Mouse (Mus musculus) adrenal gland, postnatal 10 days (tissue): ENCODE data around the gene Pde3a. TPM values are rescaled to one million over a fixed set of nuclear protein-coding genes. Genes with fewer than 3 reads are reported as not detected.
A peak's percentile ranks its signal among the peaks of the same experiment; 100 is the strongest.
"Not testable (repeated sequence)": the region's sequence is repeated elsewhere in the genome, so short reads cannot be mapped to it uniquely, and the experiment has no call there.

Source experiments
- DNase-seq: peaks from one replicate; pipeline ENCODE4 v3.0.0; 2021; ENCODE audit warnings: mixed read lengths
- total RNA-seq, 2 experiments: library from RNA; stranded (reverse); gene quantifications; 2 replicates each; pipeline ENCODE4 v1.2.3; 2021

Pde3a gene
- total RNA-seq, 2 experiments from 2014 or later, result 15.7 to 17.8 TPM

DNA sequence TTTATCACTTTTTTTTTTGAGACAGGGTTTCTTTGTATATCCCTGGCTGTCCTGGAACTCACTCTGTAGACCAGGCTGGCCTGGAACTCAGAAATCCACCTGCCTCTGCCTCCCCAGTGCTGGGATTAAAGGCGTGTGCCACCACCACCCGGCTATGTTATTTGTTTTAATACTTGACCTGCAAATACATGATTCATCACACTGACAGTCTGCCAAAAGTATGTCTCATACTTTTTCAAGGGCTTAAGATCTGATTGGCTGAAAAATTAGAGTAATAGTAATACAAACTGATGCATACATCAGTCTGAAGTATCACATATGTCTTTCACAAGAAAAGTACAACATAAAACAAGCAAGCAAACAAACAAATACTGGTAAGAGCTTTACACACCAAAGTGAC lies 78.1 kb downstream of the Pde3a start:
- DNase-seq, result not testable (repeated sequence)

DNA sequence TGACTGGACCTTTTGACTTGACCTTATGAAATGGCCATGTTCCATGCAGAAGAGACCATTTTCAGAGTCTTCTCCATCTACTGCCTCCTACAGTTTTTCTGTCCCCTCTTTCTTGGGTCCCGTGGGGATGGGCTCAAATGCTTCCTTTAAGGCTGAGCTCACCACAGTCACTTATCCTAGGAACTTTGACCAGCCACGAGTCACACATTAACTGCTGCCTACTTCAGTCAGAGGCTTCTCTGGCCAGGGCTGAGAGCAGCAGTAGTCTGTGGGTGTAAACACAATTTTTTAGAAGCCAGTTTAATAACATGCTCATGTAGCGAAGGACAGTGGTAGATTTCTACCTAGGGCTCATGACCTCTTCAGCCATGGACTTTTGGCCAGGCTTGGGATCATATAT lies 79.0 kb downstream of the Pde3a start:
- DNase-seq, result no peak

DNA sequence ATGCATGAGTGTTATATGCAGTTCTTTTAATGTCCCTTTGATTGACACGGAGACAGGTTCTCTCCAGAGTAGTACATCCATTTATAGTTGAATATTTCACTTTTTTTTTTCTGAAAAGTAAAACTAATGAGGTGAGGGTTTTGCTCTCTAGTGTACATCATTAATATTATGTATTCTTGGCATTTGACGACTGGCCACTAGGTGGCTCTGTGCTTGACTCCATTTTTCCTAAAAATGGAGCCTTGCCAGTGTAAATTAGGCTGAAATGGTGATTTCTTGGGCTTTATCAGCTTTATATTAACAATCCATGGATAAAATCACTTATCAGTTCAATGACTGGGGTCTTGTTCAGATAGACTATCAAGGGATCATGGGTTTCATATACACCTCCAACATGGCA lies 82.4 kb downstream of the Pde3a start:
- DNase-seq, result no peak

DNA sequence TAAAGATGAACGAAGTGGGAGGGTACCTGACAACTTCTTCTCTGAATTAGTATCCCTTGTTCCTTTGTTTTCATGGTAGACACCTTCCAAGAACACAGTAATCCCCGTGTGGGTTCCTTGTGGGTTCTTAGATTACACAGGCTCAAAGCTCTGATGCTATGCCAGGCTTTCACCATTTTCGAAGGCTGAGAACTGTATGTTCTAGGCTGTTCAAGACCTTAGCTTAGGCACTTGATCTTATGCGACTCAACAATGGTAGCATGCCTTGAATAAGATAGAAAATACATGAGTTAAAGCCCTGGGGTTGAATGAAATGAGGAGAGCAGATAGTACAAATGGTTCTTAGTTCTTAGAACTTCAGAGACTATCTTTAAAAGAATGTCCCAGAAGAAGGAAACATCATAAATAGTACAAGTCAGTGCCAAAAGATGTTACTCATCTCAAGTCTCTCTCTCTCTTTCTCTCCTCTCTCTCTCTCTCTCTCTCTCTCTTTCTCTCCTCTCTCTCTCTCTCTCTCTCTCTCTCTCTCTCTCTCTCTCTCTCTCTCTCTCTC lies 83.6 kb downstream of the Pde3a start:
- no peak for DNase-seq

DNA sequence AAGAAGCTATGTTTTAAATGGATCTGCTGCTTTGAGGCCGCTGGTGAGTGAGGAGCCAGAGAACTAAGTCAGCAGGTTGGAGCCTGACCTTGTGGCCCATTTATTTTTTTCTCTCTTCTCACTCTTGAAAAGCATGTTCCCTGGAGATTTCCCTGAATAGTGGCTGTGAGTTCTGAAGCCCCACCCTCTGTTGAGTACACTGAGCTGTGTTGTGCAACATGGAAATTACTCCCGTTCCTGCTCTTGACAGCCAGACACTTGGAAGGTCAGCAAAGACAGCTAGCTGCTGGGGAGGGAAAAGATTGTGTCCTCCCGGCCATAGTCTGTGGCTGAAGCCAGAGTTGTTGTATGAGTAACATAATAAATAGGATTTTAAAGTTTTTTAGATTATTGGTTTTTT lies 84.2 kb downstream of the Pde3a start:
- peak; percentile 74 for DNase-seq

DNA sequence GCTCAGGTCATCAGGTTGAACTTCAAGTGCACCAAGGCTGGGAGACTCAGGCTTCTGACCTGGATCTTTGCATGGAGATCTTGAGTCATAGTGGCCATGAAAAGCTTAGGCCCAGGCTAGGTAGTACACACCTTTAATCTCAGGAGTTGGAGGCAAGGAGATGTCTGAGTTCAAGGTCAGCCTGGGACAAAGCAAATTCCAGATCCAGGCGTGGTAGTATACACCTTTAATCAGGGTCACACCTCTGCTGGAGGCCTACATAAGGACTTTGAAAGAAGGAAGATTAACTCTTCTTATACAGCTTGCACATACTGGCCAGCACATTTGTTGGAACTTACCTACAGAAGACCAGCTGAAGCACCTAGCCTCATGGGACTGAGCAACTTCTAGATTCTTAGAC lies 86.8 kb downstream of the Pde3a start:
- no peak for DNase-seq

DNA sequence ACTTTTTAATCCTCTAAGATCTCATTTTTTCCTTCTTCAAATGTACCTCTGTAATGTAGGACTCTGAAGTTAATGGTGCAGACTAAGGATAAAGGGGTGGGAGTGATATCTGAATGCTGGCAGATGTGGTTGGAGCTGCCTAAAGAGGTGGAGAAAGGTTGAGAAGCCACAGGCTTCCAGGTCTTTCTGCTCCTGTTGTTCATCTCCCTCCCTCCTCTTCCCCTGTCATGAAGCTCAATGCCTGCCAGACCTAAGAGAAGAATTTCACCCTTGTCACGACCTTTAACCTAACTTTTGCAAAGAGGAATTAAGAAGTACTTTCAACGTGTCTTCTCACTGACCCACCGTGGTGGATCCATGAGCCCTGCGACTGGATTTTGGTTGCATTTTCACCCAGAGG lies 87.4 kb downstream of the Pde3a start:
- no peak for DNase-seq

DNA sequence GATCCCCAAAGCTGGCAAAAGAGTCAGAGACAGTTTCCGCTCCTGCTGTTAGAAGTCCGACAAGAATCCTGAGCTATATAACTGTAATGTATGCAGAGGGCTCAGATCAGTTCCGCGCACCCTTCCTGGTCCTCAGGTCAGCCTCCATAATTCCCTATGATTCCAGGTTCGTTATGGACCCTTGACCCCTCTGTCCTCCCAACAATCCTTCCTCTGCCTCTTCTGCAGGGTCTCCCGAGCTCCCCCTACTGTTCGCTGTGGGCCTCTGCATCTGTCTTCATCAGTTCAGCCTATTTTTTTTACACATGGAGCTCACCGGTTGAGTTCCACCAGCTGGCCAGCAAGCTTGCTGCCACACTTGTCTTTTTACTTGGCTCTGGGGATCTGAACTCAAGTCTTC lies 88.6 kb downstream of the Pde3a start:
- peak; percentile 35 for DNase-seq

DNA sequence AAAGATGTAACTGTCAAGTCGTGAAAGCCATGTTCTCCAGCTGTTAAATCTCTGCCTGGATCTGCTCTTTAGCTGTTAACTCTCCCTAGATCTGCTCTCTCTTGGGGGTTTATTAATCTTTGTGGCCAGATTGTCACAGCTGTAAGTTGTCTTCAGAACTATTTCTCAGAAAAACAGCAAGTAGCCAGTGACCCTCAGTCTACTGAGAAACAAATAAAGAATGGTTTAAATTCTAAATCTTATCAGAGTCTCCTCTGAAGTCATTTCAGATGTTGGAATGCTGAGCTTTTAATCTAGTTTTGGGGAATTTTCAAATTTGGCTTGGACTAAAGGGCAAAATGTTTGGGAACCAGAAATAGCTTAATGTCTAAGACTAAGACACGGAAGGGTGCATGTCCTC lies 92.3 kb downstream of the Pde3a start:
- DNase-seq, result no peak

DNA sequence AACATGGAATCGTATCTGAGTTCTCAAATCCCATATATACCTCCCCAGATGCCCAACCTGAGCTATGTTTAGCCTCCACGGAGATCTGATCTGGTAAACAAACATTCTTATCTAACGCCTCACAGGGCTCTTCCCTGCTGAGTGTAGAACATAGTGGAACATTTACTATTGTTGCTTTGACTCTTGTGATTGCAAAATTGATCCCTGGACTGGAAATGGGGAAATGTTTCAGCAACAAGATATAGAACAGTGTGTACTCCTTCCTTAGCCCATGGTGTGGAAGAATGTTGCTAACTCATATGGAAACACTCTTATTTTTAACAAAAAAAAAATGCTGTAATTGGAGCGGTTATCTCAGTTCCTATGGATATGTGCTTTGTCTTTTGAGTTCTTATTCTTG lies 98.8 kb downstream of the Pde3a start:
- no peak for DNase-seq

DNA sequence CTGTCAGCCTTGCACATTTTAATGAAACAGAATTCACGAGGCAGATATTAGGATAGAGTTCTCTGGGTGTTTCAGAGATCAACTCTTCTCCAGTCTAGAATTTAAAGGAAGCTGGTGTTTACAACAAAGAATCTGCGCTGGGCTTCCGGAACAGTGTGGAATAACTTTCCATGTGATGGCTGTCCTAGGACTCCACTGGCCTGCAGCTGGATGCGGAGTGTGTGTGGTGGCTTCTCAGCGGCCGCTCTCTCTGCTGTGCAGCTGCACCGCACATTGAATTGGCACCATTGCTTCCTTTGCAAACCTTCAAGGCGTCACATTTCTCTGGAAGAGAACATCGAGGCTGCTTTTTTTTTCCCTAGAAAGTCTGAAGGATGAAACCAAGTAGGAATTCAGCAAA lies 99.5 kb downstream of the Pde3a start:
- DNase-seq, result no peak

DNA sequence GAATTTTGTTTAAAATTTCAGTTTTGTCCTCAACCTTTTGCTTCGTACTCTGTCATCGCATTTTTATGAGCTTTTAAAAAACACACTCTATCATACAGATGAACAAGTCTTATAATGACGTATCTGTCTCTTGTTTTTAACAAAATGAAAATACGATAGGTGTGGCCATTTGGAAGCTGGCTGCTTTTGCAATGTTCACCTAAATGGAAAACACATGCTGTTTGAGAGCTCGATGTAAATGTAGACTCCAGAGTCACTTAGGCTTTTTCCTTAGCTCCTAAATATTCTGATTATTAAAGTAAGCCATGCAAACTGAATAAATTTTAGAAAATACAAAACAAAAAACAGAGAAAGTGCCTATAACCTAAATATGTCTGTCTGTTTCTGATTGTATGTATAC lies 101.2 kb downstream of the Pde3a start:
- no peak for DNase-seq

DNA sequence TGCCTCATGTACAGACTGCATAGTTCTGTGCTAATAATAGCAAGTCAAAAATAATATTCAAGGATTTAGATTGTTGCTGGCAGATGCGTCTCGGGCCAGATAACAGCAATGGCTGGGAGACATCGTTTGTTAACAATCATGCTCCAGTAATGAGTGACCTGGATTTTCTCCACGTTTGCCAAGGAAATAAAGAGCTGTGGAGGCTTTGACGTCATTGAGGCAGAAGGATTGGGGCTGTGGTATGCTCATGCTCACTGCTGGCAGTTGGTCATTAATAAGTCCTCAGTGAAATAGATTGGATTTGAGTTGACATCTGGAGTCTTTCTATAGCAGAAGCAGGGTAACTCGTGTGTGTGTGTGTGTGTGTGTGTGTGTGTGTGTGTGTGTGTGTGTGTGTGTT lies 103.2 kb downstream of the Pde3a start:
- DNase-seq, result no peak

DNA sequence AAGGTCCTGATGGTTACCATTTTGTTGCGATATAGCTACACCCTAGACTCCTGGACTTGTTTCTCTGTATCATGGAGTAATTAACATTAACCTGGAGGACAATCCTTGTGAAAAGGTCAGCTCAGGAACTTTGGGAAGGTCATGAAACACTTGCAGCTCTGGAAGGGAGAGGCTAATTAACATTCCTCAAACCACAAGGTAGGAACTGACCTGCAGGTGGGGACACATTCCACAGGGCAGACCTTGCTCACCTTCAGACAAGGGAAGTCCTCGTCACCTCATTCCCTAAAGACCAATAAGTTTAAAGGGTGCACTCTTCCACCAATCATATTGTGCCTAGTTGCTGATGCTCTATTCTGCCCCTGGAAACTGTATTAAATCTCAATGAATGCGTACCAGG lies 114.6 kb downstream of the Pde3a start:
- DNase-seq, result no peak

DNA sequence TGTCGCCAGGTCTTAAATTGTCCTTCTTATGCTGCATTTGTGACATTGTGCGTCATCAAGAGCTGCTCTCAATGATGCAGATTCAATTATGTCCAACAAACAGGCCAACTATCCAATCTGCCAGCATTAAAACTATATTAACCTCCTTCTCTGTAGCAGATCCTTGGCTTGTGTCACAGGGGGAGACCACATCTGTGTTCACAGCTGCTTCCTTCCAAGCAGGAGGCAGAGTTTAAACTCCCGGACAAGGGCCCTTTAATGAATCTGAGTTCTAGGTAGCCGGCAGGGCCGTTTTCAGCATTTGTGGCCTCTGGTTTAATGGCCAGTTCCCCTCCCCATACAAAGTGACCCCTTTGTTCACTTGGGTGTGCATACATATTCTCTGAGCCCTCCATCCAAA lies 118.0 kb downstream of the Pde3a start:
- no peak for DNase-seq

DNA sequence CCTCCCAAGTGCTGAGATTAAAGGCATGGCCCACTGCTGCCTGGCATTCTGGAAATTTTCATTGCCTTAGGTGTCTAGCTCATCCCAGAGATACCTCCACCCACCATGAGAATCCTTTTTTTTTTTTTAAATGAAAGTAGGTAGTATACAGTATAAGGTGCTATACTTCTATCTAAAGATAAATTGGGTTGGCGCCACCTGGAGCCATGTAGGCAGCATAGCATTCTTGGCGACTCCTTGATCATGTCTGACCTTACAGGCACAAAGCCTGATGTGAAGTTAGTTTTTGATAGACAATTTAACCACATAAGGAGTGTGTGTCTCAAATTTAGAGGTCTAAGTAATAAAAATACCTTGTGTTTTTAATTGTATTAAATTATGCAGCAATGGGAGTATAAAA lies 123.6 kb downstream of the Pde3a start:
- DNase-seq, result no peak

DNA sequence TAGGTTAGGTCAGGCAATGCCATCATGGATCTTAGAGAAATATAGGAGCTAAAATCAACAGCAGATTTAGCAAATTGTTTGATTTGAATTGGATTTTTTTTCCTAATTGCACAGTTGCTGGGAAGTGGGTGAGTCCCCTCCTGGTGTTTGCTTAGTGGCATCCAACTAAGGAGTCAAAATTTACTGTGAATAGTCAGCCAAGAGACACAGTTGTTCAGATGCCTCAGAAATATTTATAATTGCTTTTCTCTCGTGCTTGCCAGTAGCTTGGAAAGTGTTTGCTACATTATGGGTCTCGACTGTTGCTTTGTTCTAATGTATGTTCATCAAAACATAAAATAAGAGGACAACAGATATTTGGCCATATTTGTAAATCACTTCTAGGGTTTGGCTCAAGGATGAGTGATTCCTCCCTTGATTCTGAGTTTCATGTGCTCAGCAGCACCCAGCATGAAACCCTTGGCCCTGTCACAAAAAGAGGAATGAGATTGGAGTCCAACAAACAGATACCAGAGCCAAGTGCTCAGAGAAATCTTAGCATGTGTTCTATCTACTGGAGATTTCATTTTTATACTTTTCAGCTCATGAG lies 125.5 kb downstream of the Pde3a start:
- no peak for DNase-seq

DNA sequence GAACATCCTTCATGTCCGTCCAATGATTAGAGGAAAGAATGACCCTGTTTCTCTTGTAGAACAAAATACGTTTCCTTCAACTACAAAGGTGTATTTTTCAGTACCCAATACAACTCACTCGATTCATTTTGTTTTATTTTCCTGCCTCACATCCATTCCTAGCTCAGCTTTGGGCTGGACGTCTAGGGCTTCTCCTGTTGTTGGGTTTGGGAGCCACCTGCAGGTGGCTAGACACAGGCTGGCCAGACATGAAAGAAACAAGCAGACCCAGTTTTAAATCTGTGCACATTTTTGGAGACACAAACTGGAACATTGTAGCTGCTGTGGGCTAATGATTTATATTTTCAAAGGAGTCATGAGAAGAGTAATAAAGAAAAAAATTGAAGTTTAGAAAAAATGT lies 126.1 kb downstream of the Pde3a start:
- DNase-seq, result no peak

DNA sequence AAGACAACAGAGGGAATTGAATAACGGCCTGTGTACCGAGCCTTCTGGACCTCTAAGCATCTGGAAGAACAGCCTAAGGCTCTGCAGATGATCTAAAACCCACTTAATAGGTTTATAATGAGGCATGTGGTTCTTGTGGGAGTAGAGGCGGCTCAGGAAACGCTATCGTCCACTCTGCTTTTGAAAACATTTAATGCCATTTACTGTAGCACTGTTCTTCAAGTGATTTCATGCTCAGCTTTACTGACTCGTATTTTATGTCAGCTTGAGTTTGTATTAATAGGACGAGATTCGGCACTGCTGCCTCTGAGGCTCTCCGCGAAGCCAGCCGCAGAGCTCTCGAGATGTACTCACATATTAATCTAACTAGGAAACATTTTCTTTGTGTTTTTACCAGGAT lies 131.9 kb downstream of the Pde3a start:
- DNase-seq, result no peak

DNA sequence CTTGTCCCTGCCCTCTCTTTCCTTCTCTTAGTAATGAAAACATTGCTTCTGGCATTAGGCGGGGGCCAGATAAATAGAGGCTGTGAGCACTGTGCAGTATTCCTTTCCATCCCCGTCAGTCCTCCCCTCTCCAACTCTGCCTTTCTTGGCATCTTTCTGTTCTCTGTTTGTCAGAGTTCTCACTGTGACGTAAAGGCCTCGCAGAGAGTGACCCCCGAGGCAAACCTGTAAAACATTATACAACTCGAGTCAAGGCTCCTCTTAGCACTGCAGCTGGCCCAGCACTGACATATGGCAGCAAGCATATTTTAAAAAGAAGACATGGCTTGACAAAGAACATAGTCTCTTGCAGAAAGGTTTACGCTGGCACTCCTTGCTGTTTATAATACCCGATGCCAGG lies 132.4 kb downstream of the Pde3a start:
- no peak for DNase-seq

DNA sequence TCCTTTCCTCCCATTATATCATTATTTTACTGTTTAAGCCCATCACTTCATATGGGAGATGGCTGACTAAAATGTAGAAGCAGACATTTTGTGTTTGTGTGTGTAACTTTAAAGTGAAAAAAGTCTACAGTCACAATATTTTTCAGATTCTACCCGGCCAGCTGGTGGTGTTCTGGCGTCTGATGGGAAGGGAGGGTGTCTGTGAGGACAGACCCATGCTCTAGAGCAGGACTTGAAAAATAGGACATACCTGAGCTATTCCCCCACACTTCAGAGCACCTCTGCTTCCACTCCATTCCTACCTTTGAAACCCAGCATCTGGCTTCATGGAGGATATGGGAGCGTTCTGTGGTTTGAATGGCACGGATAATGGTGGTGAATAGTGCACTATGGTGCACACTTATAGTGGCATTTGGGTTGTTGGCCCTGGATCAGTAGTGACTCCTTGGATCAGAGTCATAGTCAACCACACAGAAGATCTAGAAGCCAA lies 132.9 kb downstream of the Pde3a start:
- DNase-seq, result no peak

DNA sequence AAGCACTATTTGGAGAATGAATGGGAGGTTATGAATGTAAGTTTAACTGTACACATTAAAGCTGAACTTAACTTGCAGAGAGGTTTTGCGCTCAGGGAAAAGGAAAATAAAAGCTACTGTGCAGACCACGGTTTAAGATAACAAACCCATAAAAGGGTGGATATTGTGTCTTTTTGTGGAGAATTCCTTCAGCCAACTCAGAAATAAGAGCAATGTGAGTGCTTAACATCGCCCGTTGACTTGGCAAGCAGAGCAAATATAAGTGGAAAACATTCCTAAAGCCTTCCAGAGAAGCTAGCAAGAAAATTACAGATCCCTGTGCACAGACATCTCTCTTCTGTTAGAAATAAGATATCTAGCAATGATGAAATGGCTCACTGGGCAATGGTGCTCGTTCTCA lies 139.0 kb downstream of the Pde3a start:
- no peak for DNase-seq

DNA sequence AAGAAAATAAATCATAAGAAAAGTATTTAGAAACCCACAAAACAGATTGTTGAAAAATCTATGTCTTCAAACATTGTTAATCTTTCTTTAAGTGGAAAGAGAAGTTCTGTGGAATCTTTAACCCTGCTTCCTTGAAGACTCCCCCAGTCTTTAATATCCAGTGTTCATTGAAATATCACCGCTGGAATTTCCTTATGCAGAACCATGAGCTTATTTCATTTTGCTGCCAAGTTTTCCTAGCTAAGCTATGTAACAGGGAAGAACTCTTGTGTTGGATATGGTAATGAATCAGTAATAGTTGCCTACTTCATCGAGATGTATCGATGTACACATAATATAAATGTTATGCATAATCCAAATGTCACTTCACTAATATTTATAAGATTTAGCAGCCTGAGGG lies 146.9 kb downstream of the Pde3a start:
- DNase-seq, result no peak

DNA sequence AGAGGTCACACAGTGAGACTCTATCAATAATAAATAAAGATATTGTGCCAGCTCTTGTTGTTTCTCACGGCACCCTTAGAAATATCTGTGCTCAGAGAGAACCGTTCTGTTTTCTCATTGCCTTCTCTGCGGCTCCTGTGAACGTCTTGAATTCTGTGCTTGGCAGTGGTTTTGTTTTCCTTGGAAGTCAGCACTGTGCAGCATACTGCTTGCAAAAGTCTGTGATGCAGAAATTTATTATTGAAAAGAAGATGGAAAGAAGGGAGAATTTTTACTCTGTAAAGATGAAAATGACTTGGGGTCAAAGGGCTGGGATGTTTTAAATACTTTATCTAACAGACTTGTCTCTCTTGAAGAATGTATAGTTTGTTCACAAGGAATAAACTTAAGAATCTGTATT lies 150.3 kb downstream of the Pde3a start:
- peak; percentile 17 for DNase-seq

DNA sequence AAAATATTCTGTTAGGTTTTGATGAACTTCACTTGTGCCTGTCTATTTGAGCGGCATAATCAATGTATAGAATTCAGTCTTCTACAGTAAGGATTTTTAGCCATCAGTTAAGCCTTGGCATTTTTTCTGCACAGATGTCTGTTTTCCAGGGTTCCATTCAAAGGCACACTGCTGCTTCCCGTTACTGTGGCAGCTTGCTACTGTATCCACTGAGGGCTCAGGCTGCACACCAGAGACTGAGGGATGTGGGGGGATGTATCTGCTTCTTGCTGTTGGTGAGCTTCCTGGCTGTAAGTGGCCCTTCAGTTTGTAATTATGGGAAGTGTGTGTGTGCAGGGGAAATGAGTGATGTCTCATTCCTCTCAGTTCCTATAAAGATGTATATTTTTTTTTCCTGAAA lies 154.9 kb downstream of the Pde3a start:
- DNase-seq, result no peak
